Mouse (Mus musculus): ENCODE results near the gene Zfp882. TPM values are rescaled to one million over a fixed set of nuclear protein-coding genes. Genes with fewer than 3 reads are reported as not detected.

The Zfp882 gene
- 10 to 100 TPM in 1 of 2 experiments, 1 to 10 TPM in 1; 9.3 to 15.1 TPM for total RNA-seq (2023)

GRCm38 (mm10) chr8:71908309-71909261 is at the start of gene Zfp882, which contains the start of gene Zfp617:
Gene Zfp882 (plus strand): TSS chr8:71908608.
Gene Zfp617 (plus strand): TSS chr8:71908635.

GRCm38 (mm10) chr8:71881618-71882274 is 26.7 kb upstream of the Zfp882 start, which contains the start of gene Zfp709:
Gene Zfp709 (plus strand): TSS chr8:71882019.

GRCm38 (mm10) chr8:71950482-71951221 is 42.2 kb downstream of the Zfp882 start, which contains the start of gene Zfp961:
Gene Zfp961 (plus strand): TSS chr8:71951038.

Other genes starting within 250 kb of the Zfp882 start
- gene Unc13a, start 236.9 kb upstream of the Zfp882 start, total RNA-seq (2023): 1 to 10 TPM in 1 of 2 experiments, under 1 TPM in 1; 0.12 to 1.9 TPM
- 10 to 100 TPM; 81.2 to 87.3 TPM for gene Jak3, start 232.3 kb upstream of the Zfp882 start, total RNA-seq (2023)
- gene Insl3, start 219.4 kb upstream of the Zfp882 start, total RNA-seq (2023): 10 to 100 TPM; 31.2 to 43.9 TPM
- gene B3gnt3, start 206.8 kb upstream of the Zfp882 start, total RNA-seq (2023): under 1 TPM; 0.70 to 0.83 TPM
- gene Fcho1, start 182.9 kb upstream of the Zfp882 start, total RNA-seq (2023): 100 to 1,000 TPM; 204 to 208 TPM
- 10 to 100 TPM in 1 of 2 experiments, 1 to 10 TPM in 1; 7.7 to 15.4 TPM for gene Zfp709, start 26.6 kb upstream of the Zfp882 start, total RNA-seq (2023)
- 10 to 100 TPM; 17.0 to 24.0 TPM for gene Zfp617, start within 50 bp of the Zfp882 start, total RNA-seq (2023)
- 10 to 100 TPM; 32.9 to 37.5 TPM for gene Zfp961, start 42.4 kb downstream of the Zfp882 start, total RNA-seq (2023)
- 100 to 1,000 TPM; 194 to 214 TPM for gene Cyp4f18, start 101.0 kb downstream of the Zfp882 start, total RNA-seq (2023)
- gene Olfr372, start 132.6 kb downstream of the Zfp882 start, total RNA-seq (2023): not detected
- not detected for gene Olfr373, start 174.6 kb downstream of the Zfp882 start, total RNA-seq (2023)
- under 1 TPM; 0.09 to 0.27 TPM for gene Olfr374, start 198.4 kb downstream of the Zfp882 start, total RNA-seq (2023)
- gene Tpm4, start 226.4 kb downstream of the Zfp882 start, total RNA-seq (2023): 100 to 1,000 TPM; 241 to 290 TPM